Mouse (Mus musculus) lung, postnatal 0 days (tissue): ENCODE results near the gene Dcakd. TPM values are rescaled to one million over a fixed set of nuclear protein-coding genes. Genes with fewer than 3 reads are reported as not detected.

ENCODE experiments used
- ATAC-seq: fragments of 200-750 bp; cut with Nextera tagmentation; 2 replicates; pipeline ENCODE4 v1.8.0; 2017; ENCODE audit warnings: moderate library complexity
- DNase-seq: peaks from one replicate; pipeline ENCODE4 v3.0.0-alpha.2; 2016; ENCODE audit warnings: low spot score
- H3K27ac ChIP-seq: fragments of 300-500 bp; sonication (generic); 2 replicates; pipeline ENCODE4 v1.5.1; 2014; ENCODE audit warnings: antibody characterized with exemption, mild to moderate bottlenecking, low read length, mixed read lengths
- H3K27me3 ChIP-seq: fragments of 300-500 bp; sonication (generic); replicated peaks from 2 replicates; pipeline ENCODE4 v1.6.1; 2014; ENCODE audit warnings: low read length, mixed read lengths; ENCODE audit not compliant: insufficient read depth
- H3K36me3 ChIP-seq: fragments of 300-500 bp; sonication (generic); 2 replicates; pipeline ENCODE4 v1.6.1; 2014; ENCODE audit warnings: low read length, mixed read lengths; ENCODE audit not compliant: insufficient read depth
- H3K4me1 ChIP-seq: fragments of 300-500 bp; sonication (generic); 2 replicates; pipeline ENCODE4 v1.6.1; 2014; ENCODE audit warnings: antibody characterized with exemption, low read depth, low read length, mixed read lengths; ENCODE audit not compliant: insufficient read depth
- H3K4me2 ChIP-seq: fragments of 300-500 bp; sonication (generic); replicated peaks from 2 replicates; pipeline ENCODE4 v1.6.1; 2014; ENCODE audit warnings: low read depth, mild to moderate bottlenecking, low read length, moderate library complexity, mixed read lengths
- H3K4me3 ChIP-seq: fragments of 300-500 bp; sonication (generic); 2 replicates; pipeline ENCODE4 v1.5.1; 2014; ENCODE audit warnings: low read depth, low read length
- H3K9ac ChIP-seq: fragments of 300-500 bp; sonication (generic); replicated peaks from 2 replicates; pipeline ENCODE4 v1.6.1; 2014; ENCODE audit warnings: low read depth, mild to moderate bottlenecking
- H3K9me3 ChIP-seq: fragments of 300-500 bp; sonication (generic); 2 replicates; pipeline ENCODE4 v1.6.1; 2016; ENCODE audit warnings: low read length, mixed read lengths
- CTCF ChIP-seq: IDR thresholded peaks from 2 replicates; pipeline ENCODE4 v1.5.1; 2016; ENCODE audit warnings: antibody characterized with exemption, mild to moderate bottlenecking
- EP300 ChIP-seq: IDR thresholded peaks from 2 replicates; pipeline ENCODE4 v1.6.1; 2016; ENCODE audit warnings: antibody characterized with exemption, mild to moderate bottlenecking, control low read depth
- WGBS: fragments of 180-500 bp; shearing (Covaris S2); extraction: QIAGEN DNeasy Blood & Tissue Kit; methylation state at CpG from one replicate; pipeline ENCODE4 v1.1.7; 2014; 5-methylcytosine and 5-hydroxymethylcytosine counted together
- polyA plus RNA-seq: library from polyadenylated mRNA; unstranded; fragments of >200 nt; fragmentation: Nextera tagmentation; extraction: Ambion mirVana; gene quantifications from 2 replicates; pipeline ENCODE4 v1.2.1, GENCODE M21; 2015

Gene Dcakd
- polyA plus RNA-seq, 1 experiment from 2014 or later, result 51.1 TPM

GRCm38 (mm10) chr11:103051249-103051691 is 23.1 kb upstream of the Dcakd start:
- peak; percentile 94 for ATAC-seq
- H3K36me3 ChIP-seq, result peaks cover 16% of the 10 kb centered on the region; the same call in 1 of the 2 replicates

GRCm38 (mm10) chr11:103050153-103050552 is 22.0 kb upstream of the Dcakd start:
- Histone ChIP-seq H3K27me3 (no peaks in the 10 kb centered on the region), H3K27ac (no peak overlapping the region), H3K9ac (no peak overlapping the region), H3K4me2 (no peak overlapping the region), H3K9me3 (no peaks in the 10 kb centered on the region), H3K4me3 (no peak overlapping the region), H3K4me1 (no peaks in the 10 kb centered on the region), H3K36me3 (peaks cover 8% of the 10 kb centered on the region; the same call in 1 of the 2 replicates)
- DNase-seq (no peak), ATAC-seq (no peak)
- WGBS, result 83% methylated on average over 9 of the region's 9 CpGs
- no peak for TF ChIP-seq EP300
- TF ChIP-seq CTCF, result no peak

More at GRCm38 (mm10) chr11:103051249-103051691, 23.1 kb upstream of the Dcakd start:
- Histone ChIP-seq H3K9ac (no peak overlapping the region), H3K27me3 (no peaks in the 10 kb centered on the region), H3K4me3 (no peak overlapping the region), H3K4me1 (no peaks in the 10 kb centered on the region), H3K9me3 (no peaks in the 10 kb centered on the region), H3K27ac (peak overlapping the region; percentile 49; the same call in 1 of the 2 replicates), H3K4me2 (no peak overlapping the region)
- TF ChIP-seq EP300, result no peak
- peak; percentile 1; the same call in 1 of the 2 replicates for TF ChIP-seq CTCF
- peak; percentile 90 for DNase-seq
- 18% methylated on average over 8 of the region's 8 CpGs for WGBS

- WGBS, result 64% methylated on average over 5 of the region's 5 CpGs
These were observed 21.5 kb upstream of the Dcakd start for GRCm38 (mm10) chr11:103049611-103050010.

GRCm38 (mm10) chr11:103046286-103046685 is 18.2 kb upstream of the Dcakd start:
- no peaks in the 10 kb centered on the region for H3K4me1 ChIP-seq
- no peak overlapping the region for H3K4me2 ChIP-seq
- peaks cover 7% of the 10 kb centered on the region; the same call in 1 of the 2 replicates for H3K36me3 ChIP-seq
- H3K9ac ChIP-seq, result no peak overlapping the region
- ATAC-seq (peak; percentile 27; the same call in 1 of the 2 replicates), DNase-seq (no peak)
- 56% methylated on average over 8 of the region's 8 CpGs for WGBS
- H3K27me3 ChIP-seq, result no peaks in the 10 kb centered on the region
- no peaks in the 10 kb centered on the region for H3K9me3 ChIP-seq
- no peak overlapping the region for H3K4me3 ChIP-seq
- TF ChIP-seq EP300 (no peak), CTCF (no peak)
- H3K27ac ChIP-seq, result no peak overlapping the region

More at GRCm38 (mm10) chr11:103049611-103050010, 21.5 kb upstream of the Dcakd start:
- H3K4me2 ChIP-seq, result no peak overlapping the region
- TF ChIP-seq CTCF, result no peak
- no peak for TF ChIP-seq EP300
- ATAC-seq (peak; percentile 6; the same call in 1 of the 2 replicates), DNase-seq (peak; percentile 49)
- H3K36me3 ChIP-seq, result peaks cover 7% of the 10 kb centered on the region; the same call in 1 of the 2 replicates
- no peaks in the 10 kb centered on the region for H3K27me3 ChIP-seq
- no peak overlapping the region for H3K4me3 ChIP-seq
- H3K4me1 ChIP-seq, result no peaks in the 10 kb centered on the region
- no peaks in the 10 kb centered on the region for H3K9me3 ChIP-seq
- no peak overlapping the region for H3K27ac ChIP-seq
- no peak overlapping the region for H3K9ac ChIP-seq

- H3K4me1 ChIP-seq, result no peaks in the 10 kb centered on the region
- H3K27me3 ChIP-seq, result no peaks in the 10 kb centered on the region
- no peak overlapping the region for H3K27ac ChIP-seq
- no peaks in the 10 kb centered on the region for H3K9me3 ChIP-seq
- peaks cover 7% of the 10 kb centered on the region; the same call in 1 of the 2 replicates for H3K36me3 ChIP-seq
- DNase-seq (no peak), ATAC-seq (no peak)
- no peak overlapping the region for H3K4me3 ChIP-seq
- WGBS, result 98% methylated on average over 3 of the region's 3 CpGs
- TF ChIP-seq CTCF, result no peak
- TF ChIP-seq EP300, result no peak
- no peak overlapping the region for H3K9ac ChIP-seq
- no peak overlapping the region for H3K4me2 ChIP-seq
These were observed 15.8 kb upstream of the Dcakd start for GRCm38 (mm10) chr11:103043982-103044381.

DNA sequence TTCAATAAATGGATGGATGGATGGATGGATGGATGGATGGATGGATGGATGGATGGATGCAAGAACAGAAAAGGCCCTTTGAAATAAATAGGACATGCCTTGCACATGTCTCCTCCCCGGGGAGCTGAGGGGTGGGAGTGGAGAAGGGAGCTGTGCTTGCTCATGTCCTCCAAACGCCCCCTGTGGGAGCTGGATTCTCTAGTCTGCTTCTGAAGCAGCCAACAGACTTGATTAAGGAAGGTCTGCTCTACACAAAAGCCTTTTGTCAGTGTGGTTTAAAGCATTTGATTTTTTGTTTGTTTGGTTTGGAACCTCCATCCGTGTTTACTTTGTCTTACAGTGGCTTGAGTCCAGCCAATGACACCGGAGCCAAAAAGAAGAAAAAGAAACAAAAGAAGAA is 14.7 kb upstream of the Dcakd start:
- Histone ChIP-seq H3K27ac (no peak overlapping the region), H3K4me2 (no peak overlapping the region), H3K27me3 (no peaks in the 10 kb centered on the region), H3K4me1 (no peaks in the 10 kb centered on the region), H3K9me3 (no peaks in the 10 kb centered on the region), H3K4me3 (no peak overlapping the region), H3K9ac (no peak overlapping the region), H3K36me3 (peaks cover 7% of the 10 kb centered on the region; the same call in 1 of the 2 replicates)
- ATAC-seq, result no peak
- 70% methylated on average over 4 of the region's 4 CpGs for WGBS
- TF ChIP-seq EP300 (no peak), CTCF (no peak)
- no peak for DNase-seq

DNA sequence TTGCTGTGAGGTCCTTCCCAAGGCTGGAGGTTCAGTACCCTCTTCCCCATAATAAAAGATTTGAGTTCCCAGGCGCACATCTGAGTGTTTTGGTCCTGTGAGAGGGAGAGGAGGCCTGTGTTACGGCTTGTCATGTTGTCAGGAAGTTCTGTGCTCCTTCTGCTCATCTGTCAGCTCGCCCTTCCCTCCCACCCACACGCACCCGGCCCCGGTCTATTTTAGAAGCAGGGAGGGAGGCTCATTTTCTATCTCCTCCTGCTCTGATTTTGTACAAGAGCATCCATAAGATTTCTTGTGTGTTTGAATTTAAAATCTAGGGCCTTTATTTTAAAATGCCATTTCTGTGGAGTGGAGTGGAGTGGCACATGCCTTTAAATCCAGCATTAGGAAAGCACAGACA is 9.9 kb upstream of the Dcakd start:
- Histone ChIP-seq H3K4me1 (no peaks in the 10 kb centered on the region), H3K9ac (no peak overlapping the region), H3K27ac (no peak overlapping the region), H3K4me3 (no peak overlapping the region), H3K27me3 (no peaks in the 10 kb centered on the region), H3K4me2 (no peak overlapping the region), H3K9me3 (no peaks in the 10 kb centered on the region), H3K36me3 (no peaks in the 10 kb centered on the region)
- WGBS, result 81% methylated on average over 6 of the region's 6 CpGs
- TF ChIP-seq CTCF (no peak), EP300 (no peak)
- ATAC-seq (no peak), DNase-seq (no peak)
